Mouse (Mus musculus) CH12.LX (cell line): ENCODE data around the gene Slc44a5. TPM values are rescaled to one million over a fixed set of nuclear protein-coding genes. Genes with fewer than 3 reads are reported as not detected.

Experiments
- DNase-seq: peaks from one replicate; pipeline ENCODE4 v3.0.0-alpha.2; 2013; ENCODE audit errors: extremely low read depth
- H3K27ac ChIP-seq: 2 replicates; pipeline ENCODE4 v1.5.1; 2012; ENCODE audit warnings: low read depth, mild to moderate bottlenecking, control low read depth, moderate library complexity; ENCODE audit not compliant: insufficient read depth
- H3K27me3 ChIP-seq: replicated peaks from 2 replicates; pipeline ENCODE3; 2012; ENCODE audit warnings: inconsistent platforms
- H3K36me3 ChIP-seq, 2 experiments: replicated peaks in 1 of 2; 2 replicates each; pipeline versions ENCODE3 to v1.6.1; 2012; ENCODE audit warnings: inconsistent platforms in 1 of 2, low read length in 1 of 2, mild to moderate bottlenecking in 1 of 2, mixed read lengths in 1 of 2, moderate library complexity in 1 of 2; ENCODE audit not compliant: control insufficient read depth in 1 of 2, insufficient read depth in 1 of 2
- H3K4me1 ChIP-seq, 2 experiments: 2 replicates each; pipeline ENCODE4 v1.6.1; 2012; ENCODE audit warnings: inconsistent platforms in 1 of 2, moderate library complexity in 1 of 2; ENCODE audit not compliant: insufficient read depth in 2 of 2, control insufficient read depth in 1 of 2
- H3K4me2 ChIP-seq: 2 replicates; pipeline ENCODE4 v1.6.1; 2012; ENCODE audit warnings: low read depth, mild to moderate bottlenecking, control low read depth; ENCODE audit not compliant: poor library complexity, insufficient read depth, severe bottlenecking
- H3K4me3 ChIP-seq, 3 experiments: fragments of 150-350 bp in 1 of 3; sonication (generic) in 1 of 3; replicated peaks in 1 of 3; 2 replicates each; pipeline versions ENCODE3 to v1.5.1; 2011 to 2012; ENCODE audit warnings: low read depth in 2 of 3, low read length in 2 of 3, mild to moderate bottlenecking in 2 of 3, moderate library complexity in 2 of 3, control low read depth in 1 of 3, improper control_type of control experiment in 1 of 3, inconsistent platforms in 1 of 3, mixed read lengths in 1 of 3; ENCODE audit not compliant: poor library complexity in 1 of 3
- H3K79me2 ChIP-seq: replicated peaks from 2 replicates; pipeline ENCODE4 v1.6.1; 2012; ENCODE audit warnings: mild to moderate bottlenecking, moderate library complexity; ENCODE audit not compliant: control insufficient read depth, poor library complexity, insufficient read depth, severe bottlenecking; ENCODE audit errors: extremely low read depth
- H3K9ac ChIP-seq: 2 replicates; pipeline ENCODE4 v1.6.1; 2012; ENCODE audit warnings: low read depth, mild to moderate bottlenecking, control low read depth, moderate library complexity; ENCODE audit not compliant: insufficient read depth
- H3K9me3 ChIP-seq: replicated peaks from 2 replicates; pipeline ENCODE3; 2012; ENCODE audit warnings: low read length, inconsistent platforms, mixed read lengths
- BHLHE40 ChIP-seq: IDR thresholded peaks from 2 replicates; pipeline ENCODE4 v1.6.1; 2011; ENCODE audit warnings: mild to moderate bottlenecking, low read depth, low read length, improper control_type of control experiment
- CTCF ChIP-seq, 2 experiments: IDR thresholded peaks in 1 of 2; conservative IDR thresholded peaks in 1 of 2; 2 replicates each; pipeline ENCODE4 v1.5.1; 2011 to 2012; ENCODE audit warnings: low read depth in 2 of 2, low read length in 2 of 2, improper control_type of control experiment in 1 of 2, inconsistent platforms in 1 of 2, mild to moderate bottlenecking in 1 of 2, moderate library complexity in 1 of 2
- E2F4 ChIP-seq: IDR thresholded peaks from 2 replicates; pipeline ENCODE4 v1.6.1; 2011; ENCODE audit warnings: low read depth, low read length, improper control_type of control experiment; ENCODE audit not compliant: insufficient replicate concordance
- ELF1 ChIP-seq: IDR thresholded peaks from 2 replicates; pipeline ENCODE4 v1.6.1; 2014; ENCODE audit warnings: low read depth, mild to moderate bottlenecking, inconsistent platforms, low read length, improper control_type of control experiment
- EP300 ChIP-seq: IDR thresholded peaks from 2 replicates; pipeline ENCODE4 v1.6.1; 2011; ENCODE audit warnings: low read length, improper control_type of control experiment
- ETS1 ChIP-seq: conservative IDR thresholded peaks from 2 replicates; pipeline ENCODE4 v1.6.1; 2012; ENCODE audit warnings: low read depth, mild to moderate bottlenecking, inconsistent platforms, low read length, improper control_type of control experiment, moderate library complexity
- JUND ChIP-seq: conservative IDR thresholded peaks from 2 replicates; pipeline ENCODE4 v1.6.1; 2011; ENCODE audit warnings: low read depth, low read length, improper control_type of control experiment
- KAT2A ChIP-seq: IDR thresholded peaks from 2 replicates; pipeline ENCODE4 v1.6.1; 2012; ENCODE audit warnings: low read length, improper control_type of control experiment, inconsistent platforms; ENCODE audit not compliant: insufficient replicate concordance
- MAFK ChIP-seq: IDR thresholded peaks from 2 replicates; pipeline ENCODE4 v1.6.1; 2011; ENCODE audit warnings: low read length, improper control_type of control experiment; ENCODE audit not compliant: insufficient replicate concordance
- MXI1 ChIP-seq: IDR thresholded peaks from 2 replicates; pipeline ENCODE4 v1.6.1; 2011; ENCODE audit warnings: mild to moderate bottlenecking, low read depth, low read length, improper control_type of control experiment
- MYC ChIP-seq: IDR thresholded peaks from 2 replicates; pipeline ENCODE4 v1.6.1; 2011; ENCODE audit warnings: low read depth, mild to moderate bottlenecking, improper control_type of control experiment, low read length
- NRF1 ChIP-seq: IDR thresholded peaks from 2 replicates; pipeline ENCODE4 v1.6.1; 2014; ENCODE audit warnings: low read depth, mild to moderate bottlenecking, inconsistent platforms, low read length, improper control_type of control experiment, moderate library complexity
- PAX5 ChIP-seq: IDR thresholded peaks from 2 replicates; pipeline ENCODE4 v1.6.1; 2012; ENCODE audit warnings: low read length, inconsistent platforms, mixed read lengths
- POLR2A ChIP-seq: IDR thresholded peaks from 2 replicates; pipeline ENCODE4 v1.6.1; 2011; ENCODE audit warnings: low read depth, mild to moderate bottlenecking, improper control_type of control experiment, low read length
- POLR2AphosphoS2 ChIP-seq: IDR thresholded peaks from 2 replicates; pipeline ENCODE4 v1.6.1; 2011; ENCODE audit warnings: low read depth, low read length, improper control_type of control experiment
- RAD21 ChIP-seq: IDR thresholded peaks from 2 replicates; pipeline ENCODE4 v1.6.1; 2011; ENCODE audit warnings: low read depth, mild to moderate bottlenecking, low read length, improper control_type of control experiment, moderate library complexity
- RCOR1 ChIP-seq: conservative IDR thresholded peaks from 2 replicates; pipeline ENCODE4 v1.6.1; 2012; ENCODE audit warnings: low read depth, mild to moderate bottlenecking, inconsistent platforms, low read length, improper control_type of control experiment
- TBP ChIP-seq: conservative IDR thresholded peaks from 2 replicates; pipeline ENCODE4 v1.6.1; 2011; ENCODE audit warnings: low read depth, low read length, improper control_type of control experiment
- TCF12 ChIP-seq: IDR thresholded peaks from 2 replicates; pipeline ENCODE4 v1.6.1; 2014; ENCODE audit warnings: low read depth, mild to moderate bottlenecking, inconsistent platforms, low read length, improper control_type of control experiment
- UBTF ChIP-seq: IDR thresholded peaks from 2 replicates; pipeline ENCODE4 v1.6.1; 2012; ENCODE audit warnings: low read depth, mild to moderate bottlenecking, inconsistent platforms, low read length, improper control_type of control experiment, moderate library complexity
- USF1 ChIP-seq: IDR thresholded peaks from 2 replicates; pipeline ENCODE4 v1.6.1; 2014; ENCODE audit warnings: low read depth, mild to moderate bottlenecking, inconsistent platforms, low read length, improper control_type of control experiment
- USF2 ChIP-seq: conservative IDR thresholded peaks from 2 replicates; pipeline ENCODE4 v1.6.1; 2011; ENCODE audit warnings: low read depth, low read length, improper control_type of control experiment
- ZC3H11A ChIP-seq: IDR thresholded peaks from 2 replicates; pipeline ENCODE4 v1.6.1; 2012; ENCODE audit warnings: low read depth, mild to moderate bottlenecking, inconsistent platforms, low read length, improper control_type of control experiment
- ZKSCAN1 ChIP-seq: IDR thresholded peaks from 2 replicates; pipeline ENCODE4 v1.6.1; 2012; ENCODE audit warnings: low read depth, inconsistent platforms, low read length, improper control_type of control experiment, borderline replicate concordance
- ZMIZ1 ChIP-seq: IDR thresholded peaks from 2 replicates; pipeline ENCODE4 v1.6.1; 2012; ENCODE audit warnings: low read depth, mild to moderate bottlenecking, inconsistent platforms, low read length, improper control_type of control experiment
- ZNF384 ChIP-seq: IDR thresholded peaks from 2 replicates; pipeline ENCODE4 v1.6.1; 2012; ENCODE audit warnings: low read depth, low read length, improper control_type of control experiment, inconsistent platforms
- dilution Hi-C: fragments of 300-500 bp; cut with MboI; formaldehyde crosslinking; loops from 2 replicates; pipeline ENCODE4 v1.14.3; 2020; ENCODE audit warnings: low sequenced_read_pairs; ENCODE audit not compliant: extremely low pct_unique_long_range_greater_than_20kb, extremely low pct_ligation_motif_present
- in situ Hi-C: fragments of 300-500 bp; cut with MboI; formaldehyde crosslinking; loops from 3 replicates; pipeline ENCODE4 v1.14.3; 2019; ENCODE audit warnings: low sequenced_read_pairs, low pct_ligation_motif_present, low pct_unique_long_range_greater_than_20kb, mixed read lengths
- polyA plus RNA-seq: library from polyadenylated mRNA; unstranded; fragments of >175 nt; gene quantifications from 2 replicates; pipeline ENCODE4 v1.2.1, GENCODE M21; 2012; ENCODE audit warnings: low read depth; ENCODE audit not compliant: insufficient read length
- total RNA-seq, 2 experiments: library from RNA; depleted of rRNA; stranded (reverse); fragments of 300-350 nt in 1 of 2; fragments of >200 nt in 1 of 2; gene quantifications; 2 replicates each; pipeline ENCODE4 v1.2.3; 2012 to 2014

Gene Slc44a5
- total and polyA plus RNA-seq, 3 experiments: not detected

DNA sequence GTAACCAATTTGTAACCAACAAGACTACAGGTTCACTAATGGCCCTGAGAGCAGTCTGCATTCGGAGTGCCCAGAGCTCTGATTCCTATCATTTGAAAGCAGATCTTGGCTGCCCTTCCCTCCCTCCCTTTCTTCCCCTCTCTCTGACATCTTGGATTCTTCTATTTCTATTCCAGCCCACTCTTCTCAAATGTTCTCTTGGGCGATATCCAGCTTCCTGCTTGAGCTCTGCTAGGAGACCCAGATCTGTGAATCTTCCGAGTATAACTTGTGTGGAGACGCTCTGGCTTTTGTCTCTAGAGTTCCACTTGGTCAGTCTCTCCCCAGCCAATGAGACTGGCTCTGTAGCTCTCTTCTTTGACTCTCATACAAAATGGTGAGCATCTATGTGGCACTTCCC is 169.4 kb downstream of the Slc44a5 start:
- H3K36me3 ChIP-seq: no peaks in the 10 kb centered on the region

DNA sequence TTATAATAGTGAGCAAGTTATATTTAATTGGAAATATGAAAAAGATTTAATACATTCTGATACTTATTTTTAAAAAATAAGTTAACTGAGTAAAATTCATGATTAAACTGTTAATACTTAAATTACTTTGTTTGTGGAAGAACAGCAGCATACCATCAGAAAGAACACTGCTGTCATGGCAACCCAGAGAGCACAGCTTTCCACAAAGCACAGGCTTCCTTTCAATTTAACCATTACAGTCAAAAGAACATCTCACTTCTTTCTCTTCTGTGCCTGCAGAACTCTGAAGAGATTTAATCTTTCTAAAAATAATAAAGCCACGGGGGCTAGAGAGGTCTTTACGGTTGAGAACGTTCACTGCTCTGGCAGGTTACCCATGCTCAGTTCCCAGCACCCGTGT is 172.5 kb downstream of the Slc44a5 start:
- Histone ChIP-seq H3K4me3 (no peak overlapping the region), H3K36me3 (no peaks in the 10 kb centered on the region), H3K4me1 (peaks cover 0 to 3% of the 10 kb centered on the region in 2 experiments; a peak in 1 of 4 replicates), H3K9ac (no peak overlapping the region), H3K27ac (no peak overlapping the region), H3K27me3 (no peaks in the 10 kb centered on the region), H3K79me2 (no peaks in the 10 kb centered on the region), H3K9me3 (no peaks in the 10 kb centered on the region), H3K4me2 (no peak overlapping the region)
- dilution Hi-C loops (no loop called here), in situ Hi-C loops (no loop called here)
- TF ChIP-seq CTCF (conservative IDR thresholded peaks at IDR 0.05 in 1 of 2, IDR thresholded peaks at IDR 0.05 in 1 of 2; ENCODE audit: low read depth in 2 of 2, low read length in 2 of 2) (no peak), JUND (no peak), PAX5 (no peak), ZC3H11A (no peak), POLR2A (no peak), ELF1 (no peak), RAD21 (no peak), KAT2A (no peak), MXI1 (no peak), ZKSCAN1 (no peak), MYC (no peak), BHLHE40 (no peak), MAFK (no peak), USF2 (no peak), ETS1 (no peak), NRF1 (no peak), EP300 (no peak), UBTF (no peak), USF1 (no peak), POLR2AphosphoS2 (no peak)
- DNase-seq: no peak

More for the DNA sequence above, 169.4 kb downstream of the Slc44a5 start:
- in situ Hi-C loops: no loop called here
- Histone ChIP-seq H3K9me3 (no peaks in the 10 kb centered on the region), H3K79me2 (no peaks in the 10 kb centered on the region), H3K9ac (no peak overlapping the region), H3K27me3 (no peaks in the 10 kb centered on the region), H3K27ac (no peak overlapping the region), H3K4me3 (no peak overlapping the region), H3K4me2 (no peak overlapping the region), H3K4me1 (peaks cover 0 to 3% of the 10 kb centered on the region in 2 experiments; a peak in 1 of 4 replicates)
- no peak for TF ChIP-seq TCF12
- TF ChIP-seq ZNF384: no peak
- no peak for TF ChIP-seq E2F4
- no peak for TF ChIP-seq ETS1
- TF ChIP-seq POLR2AphosphoS2: no peak
- TF ChIP-seq RCOR1: no peak
- TF ChIP-seq ELF1: no peak
- TF ChIP-seq ZMIZ1: no peak
- no peak for TF ChIP-seq TBP
- no peak for TF ChIP-seq NRF1
- no peak for DNase-seq
- dilution Hi-C loops: no loop called here
